Mouse (Mus musculus) brain, embryonic 18.5 days (tissue): ENCODE data around the gene Per2.
A peak's percentile ranks its signal among the peaks of the same experiment; 100 is the strongest.
"Not testable (repeated sequence)": the region's sequence is repeated elsewhere in the genome, so short reads cannot be mapped to it uniquely, and the experiment has no call there.

Experiments used
- DNase-seq: peaks from one replicate; pipeline ENCODE4 v3.0.0-alpha.2; 2012; ENCODE audit warnings: low read depth, low spot score

The Per2 gene

DNA sequence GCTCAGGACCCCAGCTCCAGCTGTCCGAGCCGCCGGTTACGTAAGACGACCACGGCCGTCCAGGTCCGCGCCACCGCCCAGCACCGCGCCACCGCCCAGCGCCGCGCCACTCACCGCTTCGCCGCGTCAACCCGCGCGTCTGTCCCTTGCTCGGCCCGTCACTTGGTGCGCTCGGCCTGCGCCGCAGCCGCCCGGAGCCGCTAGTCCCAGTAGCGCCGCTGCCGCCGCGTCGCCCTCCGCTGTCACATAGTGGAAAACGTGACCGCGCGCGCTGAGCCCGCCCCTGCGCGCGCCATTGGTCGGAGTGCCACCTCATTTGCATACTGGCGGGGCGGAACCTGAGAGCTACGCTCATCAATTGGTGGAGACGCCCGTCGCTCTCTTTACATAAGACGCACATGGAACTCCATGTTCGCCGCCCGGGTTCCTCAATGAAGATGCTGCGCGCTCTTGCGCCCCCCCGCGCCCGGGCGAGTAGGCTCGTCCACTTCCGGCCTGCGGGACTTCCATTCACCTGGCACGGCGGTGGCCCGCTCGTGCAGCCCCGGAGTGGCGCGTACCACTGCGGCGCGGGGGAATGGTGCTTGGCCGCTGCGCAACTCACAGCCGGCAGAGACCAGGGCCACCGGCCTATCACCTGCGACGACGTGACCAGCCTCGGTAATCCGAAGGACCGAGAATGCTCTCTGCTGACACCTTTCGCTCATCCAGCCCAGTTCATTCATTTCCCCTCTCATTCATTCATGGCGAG lies at the start of gene Per2:
Gene Per2, minus strand, starts transcription at position 266 of the 751 bp plus-strand sequence.
- DNase-seq: peak; percentile 98

DNA sequence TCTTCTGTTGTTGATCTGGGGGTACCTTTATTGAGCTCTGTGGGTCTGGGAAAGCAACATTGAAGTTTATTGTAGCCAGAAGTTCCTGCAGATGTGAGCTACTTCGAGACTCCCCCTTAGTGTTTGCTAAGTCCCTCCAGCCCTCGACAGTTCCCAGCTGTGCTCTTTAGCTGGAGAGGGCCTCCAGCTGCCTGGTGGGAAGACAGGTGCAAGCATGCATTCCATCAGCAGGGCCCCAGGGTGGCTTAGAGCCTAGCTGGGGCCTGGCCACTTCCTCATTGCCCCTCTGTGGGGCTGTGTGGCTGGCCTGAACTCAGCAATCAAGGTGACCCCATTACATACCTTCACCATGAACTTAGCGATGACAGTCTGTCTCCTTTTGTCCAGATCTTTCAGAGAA lies 45.5 kb upstream of the Per2 start:
- DNase-seq: no peak

DNA sequence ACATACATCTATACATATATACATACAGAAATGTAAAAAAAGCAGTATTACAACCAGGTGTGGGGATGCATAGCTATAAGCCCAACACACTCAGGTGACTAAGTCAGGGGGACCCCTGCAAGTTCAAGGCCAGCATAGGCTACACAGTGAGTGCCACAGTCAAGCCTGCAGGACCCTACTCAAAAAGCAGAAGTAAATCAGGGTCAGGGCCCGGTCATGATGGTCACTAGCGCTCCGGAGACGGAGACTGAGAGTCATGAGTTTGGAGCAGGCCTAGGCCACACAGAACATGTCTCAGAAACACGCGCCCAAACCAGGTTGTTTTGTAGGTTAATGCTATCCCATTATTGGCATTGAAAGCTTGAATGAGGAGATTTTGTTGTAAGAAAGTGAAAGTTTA lies 39.5 kb upstream of the Per2 start:
- no peak for DNase-seq

DNA sequence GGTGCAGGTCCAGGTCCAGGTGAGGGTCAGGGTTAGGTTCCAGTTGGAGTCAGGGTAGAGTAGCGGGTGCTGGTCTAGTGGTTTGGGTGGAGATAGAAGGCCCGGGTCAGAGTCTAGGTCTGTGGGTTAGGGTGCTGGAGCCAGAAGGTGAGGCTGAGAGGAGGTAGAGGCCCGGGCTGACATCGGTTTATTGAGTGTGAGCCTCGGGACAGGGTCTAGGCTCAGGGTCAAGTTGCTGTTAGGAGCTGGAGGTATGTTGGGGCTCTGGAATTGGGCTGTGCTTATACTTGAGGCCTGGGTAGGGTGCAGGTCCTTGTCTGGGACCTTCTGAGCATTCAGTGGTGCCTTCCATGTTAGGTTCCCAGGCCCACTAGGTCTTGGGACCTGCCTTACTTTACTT lies 36.2 kb upstream of the Per2 start:
- DNase-seq: no peak

DNA sequence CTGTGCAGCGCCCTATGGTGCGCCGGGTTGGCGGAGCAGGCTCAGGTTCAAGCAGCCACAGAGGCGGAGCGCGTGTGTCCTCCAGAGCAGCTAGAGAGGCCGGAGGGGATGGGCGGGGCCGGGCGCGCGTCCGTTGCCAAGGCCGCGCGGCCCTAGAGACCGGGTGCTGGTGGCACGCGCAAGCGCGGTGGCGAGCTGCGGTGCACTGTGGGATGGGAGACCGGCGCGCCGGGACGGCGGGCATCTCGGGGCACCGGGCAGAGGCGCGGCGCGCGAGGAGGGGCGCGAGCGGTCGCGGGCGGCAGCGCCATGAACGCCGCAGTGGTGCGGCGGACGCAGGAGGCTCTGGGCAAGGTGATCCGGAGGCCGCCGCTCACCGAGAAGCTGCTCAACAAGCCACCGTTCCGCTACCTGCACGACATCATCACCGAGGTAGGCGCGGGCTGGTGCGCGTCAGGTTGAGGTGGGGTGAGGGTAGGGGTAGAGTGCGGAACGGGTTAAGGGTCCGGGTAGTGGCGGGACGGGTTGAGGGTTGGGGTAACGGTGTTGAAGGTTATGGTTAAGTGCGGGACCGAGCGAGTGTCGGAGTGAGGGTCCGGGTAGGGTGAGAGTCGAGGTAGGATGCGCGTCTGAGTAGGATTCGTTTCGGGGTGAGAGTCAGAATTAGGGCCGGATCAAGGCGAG lies 35.5 kb upstream of the Per2 start, which contains the start of gene Traf3ip1:
Gene Traf3ip1, plus strand, starts transcription at position 191 of the 684 bp plus-strand sequence.
- DNase-seq: peak; percentile 76

DNA sequence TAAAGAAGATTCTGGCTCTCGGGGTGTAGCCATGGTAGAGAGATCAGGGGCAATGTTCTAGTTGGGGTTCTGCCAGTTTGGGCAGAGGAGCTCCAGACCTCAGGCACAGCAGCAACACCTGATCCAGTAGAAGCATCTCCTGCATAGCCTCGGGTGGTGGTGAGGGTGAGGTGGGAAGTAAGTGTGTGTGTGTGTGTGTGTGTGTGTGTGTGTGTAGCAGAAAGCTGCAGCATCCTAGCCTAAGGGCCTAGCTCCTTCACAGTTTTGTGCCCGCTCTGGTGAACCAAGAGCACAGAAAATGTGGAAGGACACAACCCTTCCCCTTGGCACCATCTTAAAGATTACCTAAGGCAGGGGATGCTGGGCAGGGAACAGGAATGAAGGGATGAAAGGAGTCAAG lies 34.8 kb upstream of the Per2 start:
- DNase-seq: no peak

DNA sequence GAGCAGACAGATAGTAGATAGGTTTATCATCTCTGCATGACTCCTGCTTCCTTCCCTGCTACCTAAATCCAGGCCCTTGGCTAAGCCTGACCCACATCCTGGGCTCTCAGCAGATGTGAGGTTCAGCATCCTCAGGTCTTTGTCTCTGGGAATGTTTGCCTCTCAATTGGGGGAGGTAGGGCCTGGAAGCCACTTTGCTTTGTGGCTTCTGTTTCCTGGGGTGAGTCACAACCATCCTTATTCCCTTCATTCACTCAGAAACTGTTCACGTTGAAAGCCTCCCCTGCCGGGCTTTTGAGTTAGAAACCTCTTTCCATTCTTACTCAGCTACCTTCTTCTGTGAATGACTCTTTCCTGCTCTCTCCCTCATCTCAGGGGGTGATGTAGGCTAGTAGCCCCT lies 33.6 kb upstream of the Per2 start:
- no peak for DNase-seq

DNA sequence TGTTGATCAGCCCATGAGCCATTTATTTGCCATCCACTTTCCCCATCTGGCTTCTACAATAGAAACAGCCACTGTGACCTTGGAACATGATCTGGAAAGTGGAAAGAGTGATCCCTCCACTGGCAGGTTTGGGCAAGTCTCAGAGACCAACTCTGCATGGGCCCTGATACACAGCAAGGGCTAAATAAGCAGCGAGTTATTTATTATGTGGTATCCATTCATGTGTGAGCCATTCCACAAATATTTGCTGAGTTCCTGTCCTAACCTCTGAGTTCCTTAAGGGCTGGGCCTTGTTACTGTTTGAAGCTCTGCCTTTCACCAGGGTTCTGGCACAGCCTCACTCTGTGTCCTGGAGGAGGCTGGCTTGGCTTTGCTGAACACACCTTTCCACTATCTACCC lies 31.2 kb upstream of the Per2 start:
- DNase-seq: no peak

DNA sequence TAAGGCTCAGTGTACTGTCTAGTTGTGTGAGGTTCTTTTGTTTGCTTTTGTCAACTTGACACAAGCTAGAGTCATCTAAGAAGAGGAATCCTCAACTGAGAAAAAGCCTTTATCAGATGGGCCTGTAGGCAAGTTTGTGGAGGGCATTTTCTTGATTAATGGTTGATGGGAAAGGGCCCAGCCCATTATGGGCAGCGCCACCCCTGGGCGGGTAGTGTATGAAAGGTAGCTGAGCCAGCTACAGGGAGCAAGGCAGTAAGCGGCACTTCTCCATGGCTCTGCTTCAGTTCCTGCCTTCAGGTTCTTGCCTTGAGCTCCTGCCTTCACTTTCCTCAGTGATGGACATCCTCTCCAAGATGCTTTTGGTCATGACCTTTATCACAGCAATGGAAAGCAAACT lies 27.0 kb upstream of the Per2 start:
- no peak for DNase-seq

DNA sequence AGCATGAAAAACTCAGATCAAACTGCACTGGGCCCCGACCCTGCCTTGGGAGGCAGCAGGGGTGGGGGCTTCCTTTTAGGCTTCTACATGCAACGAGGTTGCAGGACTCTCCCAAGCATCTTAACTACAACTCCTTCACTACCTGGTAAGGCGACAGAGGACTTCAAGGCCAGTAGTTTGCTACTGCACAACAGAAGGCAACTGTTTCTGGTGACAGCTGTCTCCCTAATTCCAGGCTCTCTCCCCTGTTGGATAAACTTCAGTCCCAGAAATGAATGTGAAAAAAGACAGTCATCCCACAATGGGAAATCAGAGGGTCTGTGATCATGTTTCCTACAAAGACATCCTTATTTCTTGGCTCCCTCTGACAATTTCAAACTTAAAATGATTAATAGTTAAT lies 26.3 kb upstream of the Per2 start:
- DNase-seq: no peak

DNA sequence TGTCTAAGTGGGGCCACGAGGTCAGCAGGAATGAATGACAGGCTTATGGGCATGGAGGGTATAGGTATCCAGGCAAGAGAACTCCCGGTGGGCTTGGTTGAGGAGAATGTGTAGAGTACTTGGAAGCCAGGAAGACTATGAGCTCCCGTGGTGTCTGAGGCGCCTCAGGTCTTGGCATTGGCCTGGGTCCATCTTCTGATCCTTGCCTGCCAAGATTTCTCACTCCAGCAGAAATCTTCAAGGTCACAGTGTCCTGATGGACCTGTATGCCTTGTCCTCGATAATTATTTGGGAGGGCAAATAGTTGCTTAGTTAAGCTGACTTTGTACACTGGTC lies 24.9 kb upstream of the Per2 start:
- DNase-seq: no peak

DNA sequence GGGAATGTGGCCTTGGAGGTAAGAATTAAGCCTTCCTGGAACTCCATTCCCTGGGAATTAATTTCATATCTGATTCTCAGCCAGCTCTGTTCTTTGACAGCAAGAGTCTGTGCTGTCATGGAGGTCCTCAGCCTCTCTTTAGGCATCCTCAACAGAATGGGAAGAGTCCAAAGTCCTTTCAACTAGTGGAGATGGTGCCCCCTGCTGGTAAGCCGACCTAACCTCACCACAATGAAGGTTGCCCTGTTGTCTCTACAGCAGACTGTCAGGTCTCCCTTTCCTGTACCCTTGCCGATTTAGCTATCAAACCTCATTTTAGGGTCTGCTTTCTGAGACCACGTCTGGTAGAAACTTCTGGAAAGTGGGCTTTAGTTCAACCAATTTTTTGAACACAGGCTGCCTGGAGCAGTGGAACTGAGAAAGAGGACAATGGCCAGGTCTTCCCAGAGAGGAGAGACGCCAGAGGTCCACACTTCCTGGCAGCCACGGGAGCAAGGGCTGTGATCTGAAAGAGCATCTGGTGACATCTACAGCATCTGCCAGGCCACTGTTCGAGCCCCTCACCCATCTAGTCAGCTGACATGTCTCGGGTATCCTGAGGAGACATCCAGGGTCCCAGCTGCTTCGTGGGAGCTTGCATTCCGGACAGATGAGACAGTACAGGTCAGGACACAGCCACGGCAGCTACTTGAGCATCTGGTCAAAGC lies 24.3 kb upstream of the Per2 start:
- no peak for DNase-seq

DNA sequence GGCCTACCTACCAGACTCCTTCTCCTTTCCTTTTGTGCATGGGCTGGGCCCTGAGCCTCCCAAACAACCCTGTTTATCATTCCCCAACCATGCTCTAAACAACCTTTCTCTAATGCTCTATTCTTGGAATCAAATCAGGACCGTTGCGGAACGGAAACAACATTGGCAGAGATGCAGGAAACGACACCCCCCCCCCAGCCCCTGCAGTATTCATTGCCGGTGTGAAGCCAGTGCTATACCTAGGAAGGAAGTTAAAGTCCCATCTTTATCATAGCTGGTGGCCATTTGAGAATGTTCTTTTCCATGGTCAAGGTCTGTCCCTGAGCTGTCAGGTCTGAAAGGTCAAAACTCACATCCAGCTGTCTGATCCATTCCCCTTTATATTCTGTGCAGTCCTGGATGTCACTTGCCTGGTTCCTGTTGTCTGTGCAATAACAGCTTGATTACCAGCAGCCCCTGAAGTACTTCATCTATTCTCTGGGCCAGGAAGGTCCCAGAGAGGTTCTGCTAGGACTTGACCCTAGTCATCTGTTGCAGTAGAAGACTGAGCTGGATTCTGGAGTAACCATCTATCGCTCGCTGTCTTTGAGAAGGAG lies 23.6 kb upstream of the Per2 start:
- no peak for DNase-seq

DNA sequence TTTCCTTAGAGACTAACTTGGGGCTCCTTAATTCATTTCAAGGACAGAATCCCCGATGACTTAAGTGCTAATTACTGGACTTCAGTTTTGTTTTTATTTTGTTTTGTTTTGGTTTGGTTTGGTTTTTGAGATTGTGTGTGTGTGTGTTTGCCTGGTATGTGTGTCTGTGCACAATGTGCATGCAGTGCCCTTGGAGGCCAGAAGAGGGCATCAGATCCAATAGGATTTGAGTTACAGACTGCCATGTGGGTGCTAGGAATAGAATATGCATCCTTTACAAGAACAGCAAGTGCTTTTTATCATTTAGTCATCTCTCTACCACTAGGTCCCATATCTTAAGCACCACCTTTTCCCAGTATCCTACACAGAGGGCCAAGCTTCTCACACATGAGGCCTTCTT lies 19.8 kb upstream of the Per2 start:
- DNase-seq: no peak

DNA sequence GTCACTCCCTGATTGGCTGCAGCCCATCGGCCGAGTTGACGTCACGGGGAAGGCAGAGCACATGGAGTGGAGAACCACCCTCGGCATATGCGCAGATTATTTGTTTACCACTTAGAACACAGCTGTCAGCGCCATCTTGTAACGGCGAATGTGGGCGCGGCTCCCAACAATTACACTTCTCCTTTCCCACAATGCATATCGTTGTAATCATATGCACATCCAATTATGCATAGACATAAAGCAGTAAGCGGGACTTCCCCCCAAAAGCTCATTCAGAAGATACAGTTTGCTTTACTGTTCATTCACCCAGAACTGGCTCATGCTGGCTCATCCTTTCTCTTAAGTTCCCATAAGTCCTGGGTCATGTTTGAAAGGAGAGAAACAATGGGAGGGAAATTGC lies 19.0 kb upstream of the Per2 start:
- DNase-seq: not testable (repeated sequence)

DNA sequence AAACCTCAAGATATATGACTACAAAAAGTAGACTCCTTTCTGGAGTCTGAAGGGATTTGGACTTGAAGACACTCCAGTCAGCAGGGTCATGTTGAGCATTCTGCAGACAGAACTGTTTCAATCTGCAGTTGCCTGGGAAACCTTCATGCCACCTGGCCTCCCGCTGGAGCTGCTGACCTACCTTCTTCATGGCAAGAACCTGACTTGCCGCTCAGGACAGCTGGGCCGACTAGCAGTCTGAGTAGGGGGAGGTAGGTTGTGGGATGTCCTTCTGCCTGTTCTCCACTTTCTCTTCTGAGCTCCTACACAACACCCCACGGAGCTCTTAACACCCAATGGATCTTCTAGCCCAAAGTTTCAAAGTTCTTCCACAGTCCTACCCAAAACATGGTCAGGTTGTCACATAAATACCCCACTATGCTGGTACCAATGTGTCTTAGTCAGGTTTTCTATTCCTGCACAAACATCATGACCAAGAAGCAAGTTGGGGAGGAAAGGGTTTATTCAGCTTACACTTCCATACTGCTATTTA lies 10.8 kb upstream of the Per2 start:
- DNase-seq: no peak

DNA sequence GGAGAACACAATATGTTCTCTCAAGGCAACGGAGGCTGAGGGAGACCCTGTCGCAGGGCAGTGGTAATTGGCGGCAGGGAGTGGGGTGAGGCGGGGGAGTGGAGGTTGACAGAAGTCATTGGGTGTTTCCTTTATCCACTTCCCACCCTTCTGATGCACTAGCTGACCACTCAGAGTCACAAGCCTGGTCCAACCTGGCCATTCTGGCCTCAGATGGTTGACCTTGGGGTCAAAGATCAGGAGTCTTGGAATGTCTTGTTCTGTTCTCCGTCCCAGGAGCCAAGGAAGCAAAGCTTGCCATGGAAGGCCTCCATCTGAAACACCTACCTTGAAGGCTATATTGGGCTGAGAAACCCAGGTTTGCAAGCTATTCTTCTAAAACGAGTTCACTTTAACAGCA lies 7.1 kb upstream of the Per2 start:
- no peak for DNase-seq

DNA sequence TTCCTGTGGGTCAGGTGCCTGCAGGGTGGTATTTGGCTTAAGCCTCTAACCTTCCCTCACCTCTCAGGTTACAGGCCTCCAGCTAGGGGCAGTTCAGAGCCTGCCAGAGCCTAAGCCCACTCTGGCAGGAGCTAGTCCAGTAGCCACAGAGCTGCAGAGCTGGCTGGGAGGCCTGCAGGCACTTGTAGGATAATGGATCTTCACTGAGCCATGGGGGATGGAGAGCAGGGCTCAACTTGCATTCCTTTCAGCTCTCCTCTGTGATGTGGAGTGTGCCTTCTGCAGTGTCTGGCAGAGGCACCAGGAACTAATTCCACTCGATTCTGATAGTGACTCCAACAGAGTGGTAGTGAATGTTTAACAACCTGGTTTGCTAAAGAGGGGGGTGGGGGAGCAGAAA lies 6.1 kb upstream of the Per2 start:
- DNase-seq: no peak

DNA sequence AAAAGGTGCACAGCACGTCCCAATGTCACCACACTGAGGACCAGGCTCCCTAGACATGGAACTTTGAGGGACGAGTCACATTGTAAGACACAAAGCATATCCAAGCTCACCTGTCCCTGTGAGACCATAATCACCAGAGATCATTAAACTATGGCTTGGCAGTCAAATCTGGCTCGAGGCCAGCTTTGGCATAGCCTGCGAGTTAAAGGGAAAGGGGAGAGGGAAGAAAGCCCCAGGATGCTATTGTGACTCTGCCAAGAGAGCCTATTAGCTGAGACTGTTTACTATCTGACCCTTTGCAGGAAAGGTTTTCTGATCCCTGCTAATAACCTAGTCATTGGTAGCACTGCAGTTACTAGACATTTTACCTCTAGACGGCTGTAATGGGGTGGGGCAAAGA lies 5.3 kb upstream of the Per2 start:
- no peak for DNase-seq

DNA sequence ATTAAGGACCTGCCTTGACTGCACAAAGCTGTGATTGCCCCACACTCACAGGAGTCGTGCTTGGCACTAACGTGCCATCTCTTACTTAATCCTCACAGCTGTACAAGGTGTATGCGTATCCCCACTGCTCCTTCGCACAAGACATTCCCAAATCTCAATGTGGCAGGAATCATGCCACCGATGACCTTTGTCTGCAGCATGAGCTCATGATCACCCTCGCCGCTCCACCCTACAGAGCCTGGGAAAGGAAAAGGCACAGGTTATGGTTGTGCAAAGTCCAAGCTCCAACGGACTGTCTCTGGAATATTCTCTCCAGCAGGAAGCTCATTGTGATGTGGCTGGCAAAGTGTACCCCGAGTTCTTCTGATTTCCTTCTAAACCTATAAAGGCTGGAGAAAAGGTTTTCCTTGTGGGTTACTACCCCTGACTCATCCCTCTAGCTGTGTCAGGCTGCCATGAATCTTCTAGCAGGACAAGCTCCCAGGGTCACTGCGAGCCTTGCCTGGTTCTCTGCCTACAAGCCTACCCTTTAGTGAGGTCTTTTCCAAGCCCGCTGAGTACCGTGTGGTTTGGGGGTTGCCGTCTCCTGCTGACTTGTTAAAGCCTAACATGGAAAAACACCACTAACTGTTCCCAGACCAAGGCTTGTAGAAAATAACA lies 4.3 kb upstream of the Per2 start:
- DNase-seq: no peak

DNA sequence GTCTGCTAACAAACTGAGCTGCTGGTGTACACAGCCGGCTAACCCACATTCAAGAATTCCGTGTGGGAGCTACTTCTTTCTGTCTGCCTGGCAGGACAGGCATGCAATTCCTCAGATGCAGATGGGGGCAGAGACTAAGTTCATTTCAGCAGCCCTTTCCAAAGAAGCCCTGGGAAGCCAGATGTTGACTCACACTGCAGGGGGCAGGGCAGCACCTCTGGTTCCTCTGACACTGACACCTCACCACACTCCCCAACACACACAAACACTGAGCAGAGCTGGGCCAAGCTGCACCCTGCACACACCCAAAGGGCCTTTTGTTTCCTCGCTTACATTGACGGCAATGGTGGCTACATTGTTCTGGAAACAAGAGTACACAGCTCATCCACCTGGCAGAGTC lies 1.4 kb upstream of the Per2 start:
- no peak for DNase-seq

DNA sequence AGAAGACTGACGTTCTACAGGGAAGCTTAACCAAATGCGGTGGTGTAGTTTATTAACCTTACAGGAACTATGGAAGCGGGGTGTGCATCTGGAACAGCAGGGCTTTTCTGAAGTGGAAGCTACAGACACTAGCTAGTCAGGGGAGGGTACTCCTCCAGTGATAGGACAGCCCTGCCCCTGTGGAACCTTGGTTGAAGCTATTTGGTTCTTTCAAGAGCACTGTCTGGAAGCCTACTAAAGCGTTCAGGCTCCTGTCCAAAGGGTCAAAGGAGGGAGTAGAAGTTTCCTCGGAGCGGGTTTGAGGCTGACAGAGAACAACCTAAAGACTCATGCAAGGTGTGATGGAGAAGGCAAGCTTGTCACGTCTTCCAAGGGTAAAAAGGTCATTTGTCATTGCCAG lies 945 bp upstream of the Per2 start:
- no peak for DNase-seq
